Comparison of ENCODE assay signal across 13 mouse cellular contexts in the genomic region with DNA sequence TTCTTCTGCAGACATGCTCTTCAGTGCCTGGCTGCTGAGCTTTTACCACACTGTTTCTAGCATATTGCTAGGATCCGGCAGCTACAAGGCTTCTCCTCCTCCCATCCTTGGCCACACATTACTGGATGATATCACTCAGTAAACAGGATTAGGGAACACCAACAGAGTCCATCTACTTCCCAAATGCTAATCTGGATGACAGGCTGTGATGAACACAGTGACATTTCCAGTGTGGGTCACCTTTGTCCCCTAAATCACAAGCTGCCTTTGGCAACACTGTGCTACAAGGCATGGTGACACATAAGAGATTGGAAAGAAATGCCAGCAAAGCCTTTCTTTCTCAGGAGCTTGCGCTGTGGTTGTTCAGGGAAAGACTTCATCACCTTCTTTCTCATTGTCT.
"Had no signal": no experiment of that assay in that cellular context is flagged by ENCODE, and none has a peak within 500 bp of the region (broad histone marks: within the 10 kb centered on the region; RNA-seq: fewer than 3 reads in every experiment).

No protein-coding gene starts in this region.

- H3K36me3 ChIP-seq: limb, embryonic 12.5 days; liver, embryonic 13.5 days; lung, embryonic 15.5 days; neural tube, embryonic 15.5 days had no signal

- ATAC-seq: liver, postnatal 0 days had no signal

- DNase-seq: kidney, postnatal 10 days; liver; liver, embryonic 13.5 days; liver, postnatal 0 days; lung, postnatal 14 days; right cerebral cortex, adult 18-20 months; right cerebral cortex, postnatal 25 days; thymus, postnatal 36 days had no signal

- H3K4me3 ChIP-seq: left cerebral cortex, adult 2 months; limb, embryonic 12.5 days; liver, embryonic 13.5 days; lung, embryonic 15.5 days; myocyte; neural tube, embryonic 15.5 days had no signal

- H3K9ac ChIP-seq: limb, embryonic 12.5 days; liver, embryonic 13.5 days; liver, postnatal 0 days; lung, embryonic 15.5 days; neural tube, embryonic 15.5 days had no signal

- H3K4me1 ChIP-seq: limb, embryonic 12.5 days; liver, embryonic 13.5 days; lung, embryonic 15.5 days; neural tube, embryonic 15.5 days had no signal

- H3K4me2 ChIP-seq: limb, embryonic 12.5 days; liver, embryonic 13.5 days; lung, embryonic 15.5 days; neural tube, embryonic 15.5 days had no signal

- H3K27ac ChIP-seq: left cerebral cortex, adult 2 months; limb, embryonic 12.5 days; liver, embryonic 13.5 days; lung, embryonic 15.5 days; neural tube, embryonic 15.5 days had no signal

- H3K9me3 ChIP-seq: limb, embryonic 12.5 days; liver, embryonic 13.5 days; lung, embryonic 15.5 days; neural tube, embryonic 15.5 days had no signal

- H3K27me3 ChIP-seq: limb, embryonic 12.5 days; liver, embryonic 13.5 days; lung, embryonic 15.5 days; neural tube, embryonic 15.5 days had no signal
